Mouse (Mus musculus): ENCODE results near the gene Pou2f2.
"Not testable (repeated sequence)": the region's sequence is repeated elsewhere in the genome, so short reads cannot be mapped to it uniquely, and the experiment has no call there.

Gene Pou2f2

DNA sequence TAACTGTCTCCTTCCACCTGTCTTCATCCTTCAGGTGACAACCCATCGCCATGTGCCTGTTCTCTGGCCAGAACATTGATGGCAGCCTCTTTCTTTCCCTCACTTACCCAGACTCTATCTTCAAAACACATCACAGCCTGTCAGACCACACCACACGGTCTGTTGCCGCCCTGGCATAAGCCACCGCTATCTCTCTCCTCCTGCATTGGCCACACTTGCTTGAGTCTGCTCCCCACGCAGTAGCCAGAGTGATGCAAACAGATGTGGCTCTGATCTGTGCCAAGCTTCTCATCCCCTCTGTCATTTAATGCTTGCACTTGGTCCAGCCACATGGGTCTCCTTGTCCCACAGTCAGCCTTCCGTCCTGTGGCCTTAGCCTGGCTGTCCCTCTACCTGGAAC lies 116.2 kb downstream of the Pou2f2 start:
- DNase-seq (ENCODE audit: low spot score in 2 of 2): no peak

DNA sequence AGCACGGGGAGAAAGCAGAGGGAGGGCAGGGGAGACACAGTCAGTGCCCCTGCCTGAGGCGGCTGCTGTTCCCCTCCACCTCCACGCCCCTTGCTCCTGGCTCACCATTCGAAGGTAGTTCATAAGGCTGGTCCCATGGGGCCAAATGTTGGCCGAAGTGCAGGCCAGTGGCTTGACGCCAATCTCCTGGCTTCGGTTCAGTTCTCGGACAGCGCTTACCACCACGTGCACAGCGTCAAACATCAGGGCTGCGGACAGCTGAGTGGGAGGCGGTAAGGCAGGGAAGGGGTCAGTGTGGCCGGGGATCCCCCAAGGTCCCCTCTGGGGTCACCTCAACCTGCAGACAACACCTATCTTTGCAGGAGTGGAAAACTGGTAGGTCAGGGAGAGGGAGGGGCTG lies 120.7 kb downstream of the Pou2f2 start:
- no peak for DNase-seq (ENCODE audit: low spot score in 2 of 2)

DNA sequence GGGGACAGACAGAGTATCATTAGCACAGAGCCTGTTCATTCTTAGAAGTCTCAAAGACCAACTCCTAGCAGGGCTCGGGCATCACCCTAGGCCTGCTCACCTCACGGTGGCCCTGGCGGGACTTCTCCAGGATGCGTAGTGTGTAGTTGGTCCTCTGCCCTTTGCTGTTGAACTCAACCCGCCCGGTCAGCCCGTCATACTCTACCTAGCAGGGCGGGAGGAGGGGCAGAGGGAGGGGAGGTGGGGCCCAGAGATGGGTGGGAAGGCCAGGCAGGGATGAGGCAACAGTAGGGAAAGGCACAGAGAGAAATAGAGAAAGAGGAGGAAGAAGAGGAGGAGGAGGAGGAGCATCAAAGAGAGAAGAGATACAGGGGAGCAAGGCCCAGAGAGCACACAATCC lies 121.1 kb downstream of the Pou2f2 start:
- DNase-seq (ENCODE audit: low spot score in 2 of 2): no peak

DNA sequence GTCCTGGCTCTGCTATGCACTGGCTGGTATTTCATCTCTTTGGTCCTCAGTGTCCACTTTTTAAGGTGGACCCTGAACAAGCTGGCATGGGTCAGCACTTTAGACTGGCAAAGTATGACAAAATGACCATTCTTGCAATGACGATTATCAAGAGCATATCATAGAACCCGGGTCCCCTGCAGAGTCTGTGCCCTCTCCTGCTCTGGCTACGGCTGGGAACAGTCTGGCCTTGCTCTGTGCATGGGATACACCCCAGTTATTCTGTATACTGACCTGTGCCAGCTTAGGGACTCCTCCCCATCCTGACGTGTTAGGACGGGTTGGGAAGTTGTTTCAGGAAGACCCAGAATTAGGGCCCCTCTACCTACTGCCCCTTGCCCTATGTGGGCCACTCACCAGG lies 121.6 kb downstream of the Pou2f2 start:
- no peak for DNase-seq (ENCODE audit: low spot score in 2 of 2)

DNA sequence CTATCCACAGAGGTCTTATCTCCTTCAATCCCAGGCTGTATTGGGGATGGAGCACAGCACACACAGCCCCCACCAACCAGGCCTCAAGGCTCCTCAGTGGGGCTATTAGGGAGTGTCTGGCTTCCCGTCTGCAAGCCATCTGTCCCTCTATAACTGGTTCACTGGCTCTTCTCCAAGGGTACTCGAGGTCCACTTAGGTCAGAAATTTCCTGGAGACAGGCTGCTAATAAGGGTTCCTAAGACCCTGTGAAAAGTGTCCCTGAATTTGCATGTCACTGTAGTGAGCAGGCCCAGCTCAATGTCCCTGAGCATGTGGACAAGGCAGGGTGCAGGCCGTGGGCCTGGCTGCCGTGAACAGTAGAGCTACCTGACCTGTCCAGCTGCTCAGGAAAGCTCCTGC lies 122.6 kb downstream of the Pou2f2 start:
- no peak for DNase-seq (ENCODE audit: low spot score in 2 of 2)

DNA sequence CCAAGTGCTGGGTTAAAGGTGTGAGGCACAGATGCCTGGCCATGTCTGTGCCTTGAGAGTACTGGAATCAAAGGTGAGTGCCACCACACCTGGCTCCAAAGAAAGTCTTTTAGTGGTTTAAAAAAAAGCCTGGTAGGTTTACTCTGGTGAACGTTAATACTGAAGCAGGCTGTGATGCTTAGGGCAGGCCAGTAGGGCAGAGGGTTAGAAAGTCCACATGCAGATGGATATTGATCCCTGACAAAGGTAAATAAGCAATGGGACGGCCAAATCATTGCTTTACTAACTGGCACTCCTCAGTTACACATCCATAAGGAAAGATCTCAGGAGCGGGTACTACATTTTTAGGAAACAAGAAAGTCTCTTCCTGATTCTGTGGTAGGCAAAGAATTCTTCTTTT lies 126.9 kb downstream of the Pou2f2 start:
- DNase-seq (ENCODE audit: low spot score in 2 of 2): no peak

DNA sequence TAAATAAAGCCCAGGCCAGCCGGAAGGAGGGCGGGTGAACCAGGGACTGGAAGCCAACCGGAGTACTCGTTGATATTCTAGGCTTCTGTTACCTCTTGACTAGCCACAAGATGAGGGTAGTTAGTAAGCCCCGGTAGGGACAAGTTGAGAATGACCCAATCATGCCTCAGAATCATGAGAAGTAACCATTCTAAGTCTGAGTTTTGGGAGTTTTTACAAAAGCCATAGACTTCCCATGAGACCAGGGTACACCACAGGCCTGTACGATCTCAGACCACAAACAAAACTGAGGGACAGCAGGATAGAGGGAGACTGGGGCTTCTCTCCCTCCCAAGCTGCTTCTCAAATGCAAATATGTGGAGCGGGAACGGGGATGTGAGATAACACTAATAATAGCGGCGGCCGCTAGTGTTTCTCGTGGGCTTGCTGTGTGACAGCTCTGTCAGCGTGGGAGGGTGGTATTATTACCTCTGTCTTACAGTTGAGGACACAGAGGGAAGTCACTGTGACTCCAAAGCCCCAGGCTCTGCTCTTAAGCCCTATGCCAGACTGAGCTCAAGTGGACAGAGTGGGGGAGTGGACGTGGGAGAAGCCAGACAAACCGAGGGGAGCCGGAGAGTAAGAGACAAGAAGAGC lies 130.1 kb downstream of the Pou2f2 start:
- no peak for DNase-seq (ENCODE audit: low spot score in 2 of 2)

DNA sequence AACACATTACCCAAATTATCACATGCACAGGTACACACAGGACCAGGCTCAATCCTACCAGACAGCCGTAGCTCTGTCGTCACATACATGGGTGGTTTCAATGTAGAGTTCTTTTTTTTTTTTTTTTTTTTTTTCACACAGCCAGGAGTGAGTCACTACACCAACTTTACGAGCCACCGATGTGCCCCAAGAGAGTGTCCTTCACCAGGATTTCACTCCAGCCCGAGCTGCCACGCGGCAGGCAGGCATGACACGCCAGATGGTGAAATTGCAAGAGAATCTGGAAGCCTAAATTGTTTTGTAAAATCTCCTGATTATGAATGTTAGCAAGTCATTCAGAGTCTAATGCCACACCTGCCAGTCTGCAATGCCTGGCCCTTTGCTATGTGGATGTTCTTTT lies 132.2 kb downstream of the Pou2f2 start:
- no peak for DNase-seq (ENCODE audit: low spot score in 2 of 2)

DNA sequence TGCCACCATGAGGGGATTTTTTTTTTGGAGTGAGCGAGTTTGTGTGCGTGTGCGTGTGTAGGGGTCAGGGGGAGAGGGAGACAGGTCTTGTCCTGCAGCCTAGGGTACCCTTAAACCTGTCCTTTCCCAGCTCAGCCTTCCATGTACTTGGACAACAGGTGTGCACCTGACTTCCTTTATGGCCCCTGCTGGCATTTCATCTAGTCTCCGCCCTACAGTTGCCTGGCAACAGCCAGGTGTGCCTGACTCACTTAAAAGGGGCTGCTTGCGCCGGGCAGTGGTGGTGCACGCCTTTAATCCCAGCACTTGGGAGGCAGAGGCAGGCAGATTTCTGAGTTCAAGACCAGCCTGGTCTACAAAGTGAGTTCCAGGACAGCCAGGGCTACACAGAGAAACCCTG lies 134.9 kb downstream of the Pou2f2 start:
- not testable (repeated sequence) for DNase-seq (ENCODE audit: low spot score in 2 of 2)

DNA sequence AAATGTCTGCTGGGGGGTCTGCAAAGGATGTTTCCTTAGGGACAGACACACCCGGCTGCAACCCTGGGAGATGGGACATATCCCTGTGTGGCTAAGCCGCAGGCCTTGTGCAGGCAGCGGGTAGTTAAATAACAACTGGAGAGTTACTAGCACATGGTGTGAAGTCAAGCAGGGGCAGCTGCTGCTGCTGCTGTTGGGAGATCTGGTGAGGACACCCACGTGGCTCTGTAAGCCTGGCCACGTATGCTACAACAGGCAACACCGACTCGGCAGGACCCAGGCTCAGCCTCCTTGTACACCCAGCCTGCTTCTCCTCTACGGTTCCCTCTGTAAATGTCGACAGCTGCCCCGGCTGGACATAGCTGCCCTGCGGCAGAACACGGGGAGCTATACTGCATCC lies 137.6 kb downstream of the Pou2f2 start:
- DNase-seq (ENCODE audit: low spot score in 2 of 2): no peak
